Mouse (Mus musculus): ENCODE measurements at regions not wholly inside any gene's neighbourhood (a gene's known extent, or its start where the extent isn't known, plus 50 kb on each side); places are given as distances from the start of the nearest gene placed in this dataset.

DNA sequence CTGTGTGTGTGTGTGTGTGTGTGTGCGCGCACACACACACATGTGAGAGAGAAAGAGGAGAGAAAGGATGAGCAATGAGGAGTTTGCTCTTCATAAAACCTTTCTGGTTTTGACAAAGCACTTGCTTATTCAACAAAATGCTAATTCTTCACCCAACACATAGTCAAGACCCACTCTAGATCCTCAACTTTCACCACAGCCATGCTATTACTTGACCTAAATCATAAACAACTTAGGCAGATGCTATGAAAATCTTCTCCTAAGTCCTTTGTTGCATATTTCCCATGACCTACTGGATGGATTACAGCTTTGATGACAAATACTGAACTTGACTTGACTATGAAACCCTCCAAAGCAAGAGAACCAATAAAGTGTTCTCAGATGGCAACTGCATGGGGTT lies 196.3 kb upstream of the Ank start:
- CTCF ChIA-PET: no interaction called here

DNA sequence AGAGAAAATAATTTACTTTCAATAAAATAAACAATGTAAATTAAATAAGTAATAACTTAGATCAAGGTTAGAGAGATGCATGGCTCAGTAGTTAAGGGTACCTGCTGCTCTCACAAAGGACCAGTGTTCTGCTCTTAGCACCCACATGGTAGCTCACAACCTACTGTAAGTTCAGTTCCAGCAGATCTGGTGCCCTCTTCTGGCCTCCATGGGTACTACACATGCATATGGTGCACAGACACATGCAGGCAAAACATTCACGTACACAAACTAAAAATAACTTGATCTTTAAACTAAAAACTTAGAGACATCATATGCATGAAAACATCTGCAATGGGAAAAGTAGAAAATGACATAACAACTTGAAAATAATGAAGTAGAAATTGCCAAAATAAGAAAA lies 184.2 kb upstream of the Ank start:
- CTCF ChIA-PET: no interaction called here

DNA sequence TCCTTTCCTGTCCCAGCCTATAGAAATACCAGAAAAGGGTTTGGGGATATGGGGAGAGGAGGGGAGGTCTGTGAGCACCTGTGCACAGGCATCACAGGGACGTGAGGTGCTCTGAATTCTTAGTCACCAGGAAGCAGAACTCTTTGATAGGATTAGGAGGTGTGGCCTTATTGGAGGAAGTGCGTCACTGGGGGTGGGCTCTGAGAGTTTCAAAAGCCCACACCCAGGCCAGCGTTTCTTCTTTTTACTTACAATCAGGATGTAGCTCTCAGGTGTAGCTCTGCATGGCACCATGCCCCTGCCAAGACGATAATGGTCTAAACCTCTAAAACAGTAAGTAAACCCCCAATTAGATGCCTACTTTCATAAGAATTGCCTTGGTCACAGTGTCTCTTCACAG lies 162.6 kb upstream of the Ank start:
- CTCF ChIA-PET: no interaction called here

DNA sequence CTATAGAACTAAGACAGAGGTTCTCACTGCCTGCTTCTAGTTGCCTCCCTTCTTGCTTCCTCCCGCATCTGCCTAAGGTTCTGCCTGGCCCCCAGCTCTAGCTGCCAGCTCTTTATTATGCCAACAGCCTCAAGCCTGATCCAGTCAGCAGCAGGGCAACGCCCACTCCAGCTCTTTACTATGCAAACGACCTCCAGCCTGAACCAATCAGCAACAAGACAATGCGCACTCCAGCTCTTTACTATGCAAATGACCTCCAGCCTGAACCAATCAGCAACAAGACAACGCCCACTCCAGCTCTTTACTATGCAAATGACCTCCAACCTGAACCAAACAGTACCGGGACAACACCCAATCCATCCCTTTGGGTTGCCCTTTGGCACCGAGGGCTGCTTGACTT lies 162.2 kb upstream of the Ank start:
- CTCF ChIA-PET: no interaction called here

DNA sequence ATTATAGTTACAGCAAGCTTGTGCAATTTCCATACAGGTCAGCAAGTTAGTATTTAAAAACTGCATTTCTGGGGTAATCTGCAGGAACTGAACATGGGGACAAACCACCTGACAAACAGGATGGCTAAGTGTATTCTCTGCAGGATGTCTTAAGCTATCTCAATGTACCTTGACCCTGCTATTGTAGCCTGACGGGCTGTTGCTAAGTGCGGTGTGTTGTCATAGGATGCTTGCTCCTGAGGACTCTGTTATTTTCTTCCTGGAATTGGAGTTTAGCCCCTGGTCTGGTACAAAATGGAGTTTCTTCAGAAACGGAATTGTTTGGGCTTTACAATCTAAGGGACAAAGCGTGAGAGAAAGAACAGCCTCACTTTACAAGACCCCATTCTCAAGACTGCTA lies 161.4 kb upstream of the Ank start:
- CTCF ChIA-PET: no interaction called here

DNA sequence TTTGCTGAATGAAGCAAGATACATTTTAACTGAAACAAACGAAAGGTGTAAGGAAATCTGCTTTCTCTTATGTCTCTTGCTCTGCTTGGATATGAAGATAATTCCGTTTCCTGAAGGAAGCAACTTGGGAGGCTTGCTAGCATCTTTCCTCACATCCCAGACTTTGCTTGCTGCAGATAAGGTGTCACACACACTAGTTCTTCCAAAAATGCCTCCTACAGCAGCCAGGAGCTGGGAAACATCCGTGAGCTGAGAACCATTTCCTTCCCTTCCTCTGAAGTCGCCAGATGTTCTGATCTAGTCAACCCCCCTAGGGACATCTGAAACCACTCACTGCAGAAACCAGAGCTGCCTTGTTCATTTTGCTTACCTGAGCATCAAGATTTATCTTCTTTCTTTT lies 157.8 kb upstream of the Ank start:
- CTCF ChIA-PET: no interaction called here

DNA sequence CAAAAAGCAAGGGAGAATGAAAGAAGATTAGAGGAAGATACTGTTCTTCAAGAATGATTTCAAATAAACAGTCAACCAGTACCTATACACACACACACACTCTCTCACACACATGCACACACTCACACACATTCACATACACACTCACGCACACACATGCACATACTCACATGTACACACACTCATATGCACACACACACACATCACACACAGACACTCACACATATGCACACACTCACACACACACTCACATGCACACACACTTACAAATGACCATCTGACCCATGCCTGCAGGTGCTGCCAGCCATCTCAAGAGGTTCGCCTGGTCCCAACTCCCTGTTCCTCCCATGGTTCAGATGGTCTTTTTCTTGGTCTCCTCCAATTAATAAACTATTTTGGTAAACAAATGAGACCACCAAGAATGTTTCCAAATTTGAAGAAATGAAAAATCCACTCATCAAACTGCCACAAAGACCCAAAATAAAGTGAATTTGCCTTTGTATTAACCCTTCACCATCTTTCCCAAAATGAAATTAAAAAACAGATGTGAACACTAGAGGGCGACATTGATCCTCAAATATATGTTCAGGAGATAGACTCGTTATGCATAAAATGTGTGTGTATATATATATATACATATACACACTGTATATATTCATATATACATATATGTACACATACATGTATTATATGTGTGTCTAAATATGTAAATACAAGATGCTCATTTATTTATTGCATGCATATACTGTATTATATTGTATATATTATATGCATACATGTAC lies 150.3 kb upstream of the Ank start:
- CTCF ChIA-PET: no interaction called here

DNA sequence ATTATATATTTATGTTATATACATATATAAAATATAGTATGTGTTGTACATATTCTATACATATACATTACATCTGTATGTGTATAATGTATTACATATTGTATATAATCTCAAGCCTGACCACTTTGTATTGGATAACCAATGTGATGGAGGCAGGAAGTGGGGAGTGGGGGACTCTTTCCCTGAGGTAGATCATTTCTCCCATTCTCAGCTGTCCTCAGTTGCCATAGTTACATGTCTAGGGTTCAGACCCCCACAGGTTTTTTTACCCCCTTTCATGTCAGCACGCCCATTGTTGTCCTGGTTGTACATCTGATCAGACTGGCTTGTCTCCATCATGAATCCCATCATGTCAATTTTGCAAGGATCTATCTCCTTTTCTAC lies 149.7 kb upstream of the Ank start:
- CTCF ChIA-PET: interaction anchor here (0.6 kb wide), 1 partner anchor 9 kb away, joined by 3 read pairs; no protein-coding TSS in a partner anchor

DNA sequence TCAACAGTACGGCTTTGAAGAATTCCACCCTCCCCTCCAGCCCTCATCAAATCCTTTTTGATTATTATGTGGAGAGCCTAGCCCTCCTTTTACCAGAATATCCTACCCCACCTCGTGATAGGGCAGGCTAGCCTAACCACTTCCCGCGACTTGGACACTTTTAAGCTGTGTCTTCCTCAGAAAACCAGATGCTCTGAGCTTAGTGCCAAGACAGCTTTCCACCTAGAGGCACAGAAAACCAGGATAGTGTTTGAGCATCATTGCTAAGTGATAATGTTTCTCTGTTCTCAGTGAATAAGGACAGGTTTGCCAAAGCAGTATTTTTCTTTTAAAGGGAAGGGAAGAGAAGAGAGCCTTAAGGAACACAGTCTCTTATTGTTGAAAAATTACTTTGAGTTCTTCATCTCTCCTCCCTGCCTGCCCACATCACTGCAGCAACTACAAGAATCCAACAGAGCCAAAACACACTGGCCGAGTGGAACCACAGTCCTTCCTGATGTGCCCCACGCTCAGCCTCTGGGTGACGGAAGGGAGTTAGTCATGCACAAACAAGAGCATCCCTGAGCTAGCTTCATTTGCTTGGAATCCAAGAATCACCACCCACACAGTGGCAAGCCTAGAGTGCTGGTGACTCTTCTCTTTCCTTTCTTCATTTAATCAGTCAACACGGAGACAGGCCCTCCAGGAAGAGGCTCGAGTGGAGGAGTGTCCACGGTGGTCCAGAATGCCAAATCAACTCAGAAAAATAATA lies 144.4 kb upstream of the Ank start:
- CTCF ChIA-PET: no interaction called here

DNA sequence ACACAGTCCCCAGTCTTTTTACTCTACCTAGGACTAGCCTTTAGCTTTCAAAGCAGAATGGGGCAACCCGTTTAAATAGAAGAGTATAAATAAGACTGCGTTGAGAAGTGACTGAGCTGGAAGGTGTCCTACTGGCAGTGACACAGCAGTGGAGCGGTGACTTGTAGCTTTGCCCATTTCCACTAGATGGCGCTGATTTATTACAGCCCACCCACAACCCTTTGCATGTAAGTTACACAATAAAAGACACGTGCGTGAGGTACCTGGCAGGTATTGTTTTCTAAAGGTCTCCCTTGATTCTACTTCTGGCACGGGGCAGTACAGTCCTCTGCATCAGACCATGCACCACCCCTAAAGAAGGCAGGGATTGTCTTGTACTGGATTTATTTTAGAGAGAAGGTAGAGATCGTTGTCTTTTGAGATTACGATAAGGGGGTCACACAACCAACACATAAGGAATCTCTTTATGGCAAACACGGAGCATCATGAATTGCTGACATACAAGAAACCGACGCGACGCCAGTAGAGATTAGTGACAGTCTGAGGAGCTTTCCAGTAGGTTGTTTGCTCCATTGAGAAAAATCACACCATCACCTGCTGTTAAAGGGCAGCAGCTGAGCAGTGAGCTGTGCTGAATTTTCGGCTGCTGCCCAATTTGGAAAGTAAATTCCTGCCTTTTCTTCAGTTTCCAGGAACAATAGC lies 140.5 kb upstream of the Ank start:
- CTCF ChIA-PET: interaction anchor here (0.7 to 1.1 kb wide), 2 partner anchors 9 to 287 kb away, joined by 3 to 5 read pairs; no protein-coding TSS in a partner anchor

DNA sequence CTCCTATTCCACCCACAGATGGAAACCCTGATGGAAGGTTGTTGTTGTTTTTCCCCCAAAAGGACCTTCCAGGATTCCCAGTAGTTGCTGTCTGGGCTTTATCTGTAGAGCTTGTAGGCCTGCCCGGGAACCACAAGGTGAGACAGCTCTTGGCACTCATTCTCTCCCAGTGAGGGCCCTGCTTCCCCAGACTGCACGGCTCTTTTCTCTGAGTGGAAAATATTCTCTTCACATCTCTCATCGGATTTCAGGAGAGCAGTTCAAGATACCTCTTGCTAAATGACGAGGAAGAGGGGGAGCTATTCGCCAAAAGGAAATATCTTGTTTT lies 140.0 kb upstream of the Ank start:
- CTCF ChIA-PET: interaction anchor here (1.1 kb wide), 1 partner anchor 286 kb away, joined by 5 read pairs; no protein-coding TSS in a partner anchor

DNA sequence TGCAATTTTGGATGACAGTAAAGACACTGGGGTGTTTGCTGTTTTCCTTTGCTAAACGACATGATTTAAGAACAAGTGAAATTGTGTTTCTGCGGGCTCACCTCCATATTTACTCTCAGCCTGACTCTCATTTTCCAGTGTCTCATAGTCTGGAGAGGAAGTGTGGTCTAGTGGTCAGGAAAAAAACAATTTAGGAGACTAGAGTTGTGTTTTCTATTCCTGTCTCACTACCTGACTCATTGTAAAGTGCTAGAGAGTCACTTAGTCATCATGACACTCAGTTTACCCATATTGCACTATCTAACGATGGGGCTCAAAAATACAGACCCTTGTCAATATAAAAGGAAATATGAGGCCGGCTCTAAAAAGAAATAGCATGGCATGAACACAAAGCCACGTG lies 138.7 kb upstream of the Ank start:
- CTCF ChIA-PET: no interaction called here

DNA sequence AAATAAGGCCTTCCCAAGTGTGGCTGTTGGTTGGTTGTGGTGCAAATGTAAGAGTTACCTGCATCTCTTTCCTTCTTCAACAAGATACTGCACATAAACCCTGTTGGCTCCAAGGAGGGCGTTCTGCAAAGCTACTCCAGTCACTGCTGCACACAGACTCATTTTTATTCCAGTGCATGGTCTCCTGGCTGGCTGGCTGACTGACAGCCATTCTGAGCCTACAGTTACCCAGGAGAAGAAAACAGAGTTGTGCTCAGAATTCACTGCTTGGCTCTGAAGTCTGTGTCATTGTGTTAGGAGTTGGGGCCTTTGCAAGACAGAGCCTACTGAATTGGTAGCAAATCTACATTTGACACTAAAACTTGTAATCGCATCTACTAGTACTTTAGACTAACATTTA lies 138.0 kb upstream of the Ank start:
- CTCF ChIA-PET: no interaction called here

DNA sequence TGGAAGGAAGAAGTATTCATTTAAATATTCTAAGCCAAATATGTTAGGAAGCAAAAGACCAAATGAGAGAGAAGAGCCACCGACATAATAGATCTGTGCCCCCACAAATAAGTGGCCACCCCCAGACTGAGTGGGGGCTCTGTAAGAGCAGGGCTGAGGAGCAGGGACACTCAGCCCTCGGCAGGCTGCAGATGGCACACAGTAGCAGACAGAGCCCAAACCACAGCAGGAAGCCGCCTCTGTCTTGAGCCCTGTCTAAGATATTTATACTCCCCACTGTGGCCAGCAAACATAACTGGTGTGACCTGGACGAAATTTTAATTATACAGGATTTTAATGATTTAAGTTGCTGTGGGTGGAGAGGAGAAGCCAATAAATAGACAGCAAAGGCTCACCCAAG lies 126.4 kb upstream of the Ank start:
- CTCF ChIA-PET: no interaction called here

DNA sequence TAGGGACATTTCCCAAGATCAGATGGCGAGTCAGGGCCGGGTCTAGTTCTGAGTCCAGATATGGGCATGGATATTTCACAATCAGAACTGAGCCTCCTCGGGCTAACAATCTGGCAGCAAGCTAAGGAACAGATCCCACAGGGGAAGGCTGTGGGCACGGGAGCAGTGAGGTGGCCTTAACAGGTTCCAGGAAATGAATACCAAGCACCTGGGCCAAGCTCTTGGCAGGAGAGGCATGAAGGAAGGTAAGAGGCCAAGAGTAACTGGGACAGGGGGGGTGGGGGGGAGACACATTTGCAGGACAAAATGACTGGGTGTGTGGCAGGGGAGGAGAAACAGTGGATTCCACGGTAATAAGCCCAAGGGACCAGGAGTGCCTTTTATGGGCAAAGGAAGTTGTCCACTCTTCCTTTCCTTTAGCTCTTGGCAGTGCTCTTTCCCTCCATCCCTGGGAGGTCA lies 124.9 kb upstream of the Ank start:
- CTCF ChIA-PET: no interaction called here

DNA sequence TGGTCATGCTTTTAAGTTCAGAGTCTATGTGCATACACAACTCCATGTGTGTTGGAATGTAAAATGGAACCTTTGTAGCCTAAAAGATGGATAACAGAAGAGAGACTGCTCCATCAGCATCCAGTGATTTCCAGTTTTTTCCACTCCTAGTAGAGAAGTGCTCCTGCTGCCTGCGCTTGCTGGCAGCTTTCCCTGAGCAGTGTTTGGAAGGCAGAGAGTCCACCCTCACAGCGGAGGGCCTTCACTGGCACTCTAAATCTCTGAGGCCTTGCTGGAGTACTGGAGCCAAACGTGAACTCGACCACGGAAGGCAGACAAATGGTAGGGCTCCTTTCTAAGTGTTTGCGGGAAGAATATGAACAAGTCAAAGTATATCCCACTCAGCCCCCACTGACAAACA lies 108.0 kb upstream of the Ank start:
- CTCF ChIA-PET: no interaction called here

DNA sequence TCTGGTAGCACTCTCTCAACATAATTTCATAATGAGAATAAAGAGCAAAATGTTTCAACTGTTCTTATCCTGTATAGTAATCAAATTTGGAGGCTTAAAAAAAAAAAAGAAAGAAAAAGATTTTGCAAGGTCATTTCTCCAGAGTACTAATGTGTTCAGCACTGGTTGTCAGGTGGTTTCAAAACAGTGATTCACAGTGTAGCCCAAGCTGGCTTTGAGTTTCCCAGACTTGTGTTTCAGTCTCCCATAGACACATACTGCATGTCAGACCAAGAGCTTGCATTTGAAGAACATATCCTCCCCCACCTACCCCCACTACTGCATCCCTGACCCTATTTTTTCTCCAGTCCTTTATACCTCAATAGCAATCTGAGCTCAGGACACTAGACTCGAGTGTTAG lies 107.2 kb upstream of the Ank start:
- CTCF ChIA-PET: no interaction called here

DNA sequence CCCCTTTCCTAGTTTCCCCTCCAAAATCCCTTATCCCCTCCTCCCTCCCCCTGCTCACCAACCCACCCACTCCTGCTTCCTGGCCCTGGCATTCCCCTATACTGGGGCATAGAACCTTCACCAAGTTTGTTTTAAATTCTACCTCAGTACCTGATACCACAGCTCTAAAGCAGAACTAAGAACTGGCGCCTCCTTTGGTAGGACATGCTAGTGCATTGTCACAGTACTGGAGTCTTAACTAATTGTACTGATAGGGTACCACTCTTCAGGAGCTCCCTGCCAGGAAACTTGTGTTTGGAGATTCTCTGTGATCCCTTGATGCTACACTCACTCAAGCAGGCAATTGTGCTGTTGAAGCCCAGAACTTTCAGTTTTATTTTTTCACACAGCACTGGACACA lies 92.0 kb upstream of the Ank start:
- CTCF ChIA-PET: interaction anchor here (0.7 kb wide), 1 partner anchor 234 kb away, joined by 5 read pairs; no protein-coding TSS in a partner anchor

DNA sequence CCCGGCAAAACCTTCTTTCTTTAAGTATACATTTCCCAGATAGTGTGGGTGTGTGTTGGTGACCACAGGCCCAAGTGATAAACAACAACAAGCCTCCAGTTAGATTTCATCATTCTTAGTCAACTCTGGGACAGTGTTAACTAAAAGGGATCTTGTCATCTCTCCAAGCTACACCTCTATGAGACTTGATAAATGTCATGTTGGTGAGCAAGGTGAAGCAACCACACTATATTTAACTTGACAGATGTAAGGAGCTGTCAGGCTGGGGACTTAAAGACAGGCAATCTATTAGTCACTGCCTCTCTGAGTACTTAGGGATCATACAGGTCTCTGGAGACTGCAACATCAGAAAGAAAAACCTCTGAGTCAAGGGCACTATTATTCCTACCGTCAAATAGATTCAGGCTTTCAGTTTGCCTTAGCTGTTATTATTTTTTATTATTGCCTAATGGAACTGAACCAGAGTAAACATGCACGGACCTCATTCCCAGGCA lies 87.8 kb upstream of the Ank start:
- CTCF ChIA-PET: no interaction called here

DNA sequence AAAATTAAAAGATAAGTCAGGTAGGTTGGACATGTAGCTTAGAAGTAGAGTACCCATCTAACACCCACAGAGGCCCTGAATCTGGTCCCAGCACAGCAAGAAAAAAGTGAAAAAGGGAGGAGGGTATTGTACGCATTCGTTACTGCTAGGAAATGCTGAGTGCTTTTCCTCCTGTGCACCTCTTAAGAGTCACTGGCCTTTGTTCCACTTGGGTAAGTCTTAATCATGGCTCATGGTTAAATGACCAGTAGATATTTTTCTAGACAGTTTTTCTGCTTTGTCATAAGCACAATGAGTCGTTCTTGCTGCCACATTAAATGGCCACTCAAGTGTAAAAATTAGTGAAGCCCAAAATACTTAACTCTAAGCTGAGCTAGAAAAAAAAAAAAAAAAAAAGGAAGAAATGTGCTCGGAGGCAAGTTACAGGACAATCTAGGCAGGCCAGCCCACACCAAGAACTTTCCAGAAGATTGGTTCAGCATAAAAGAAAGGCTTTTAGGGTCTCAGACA lies 86.0 kb upstream of the Ank start:
- CTCF ChIA-PET: no interaction called here

DNA sequence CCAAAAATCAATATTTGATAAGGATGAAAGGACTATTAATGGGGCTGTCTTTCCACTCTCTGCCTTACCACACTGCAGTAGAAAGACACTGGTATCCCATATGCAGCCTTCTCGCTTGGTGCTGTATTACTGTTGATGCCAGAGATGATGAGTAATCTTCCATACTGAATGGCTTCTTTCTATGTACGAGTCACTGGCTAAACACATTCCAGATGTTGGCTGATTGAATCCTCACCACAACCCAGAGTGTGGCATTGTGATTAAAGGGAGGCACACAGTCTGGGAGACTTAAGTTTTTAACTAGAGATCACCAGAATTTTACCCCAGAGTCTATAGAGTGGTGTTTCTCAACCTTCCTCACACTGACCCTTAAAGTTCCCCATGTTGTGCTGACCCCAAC lies 84.9 kb upstream of the Ank start:
- CTCF ChIA-PET: no interaction called here

DNA sequence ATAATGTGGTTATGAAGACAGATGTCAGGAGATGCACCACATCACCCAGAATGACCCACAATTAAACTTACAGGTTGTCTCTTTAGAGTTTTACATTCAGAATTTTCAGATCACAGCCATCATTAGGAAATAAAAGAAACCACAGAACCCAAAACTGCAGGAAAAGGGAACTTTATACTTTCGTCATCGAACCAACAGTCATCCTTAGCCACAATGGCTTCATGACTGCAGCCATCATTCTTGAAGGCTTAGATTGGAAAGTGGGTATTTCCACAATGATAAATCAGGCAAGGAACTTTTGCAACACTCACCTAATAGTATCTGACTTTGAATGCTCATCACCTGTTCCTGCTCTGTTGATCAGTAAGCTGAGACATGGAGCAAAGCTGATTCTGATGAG lies 75.9 kb upstream of the Ank start:
- CTCF ChIA-PET: no interaction called here

DNA sequence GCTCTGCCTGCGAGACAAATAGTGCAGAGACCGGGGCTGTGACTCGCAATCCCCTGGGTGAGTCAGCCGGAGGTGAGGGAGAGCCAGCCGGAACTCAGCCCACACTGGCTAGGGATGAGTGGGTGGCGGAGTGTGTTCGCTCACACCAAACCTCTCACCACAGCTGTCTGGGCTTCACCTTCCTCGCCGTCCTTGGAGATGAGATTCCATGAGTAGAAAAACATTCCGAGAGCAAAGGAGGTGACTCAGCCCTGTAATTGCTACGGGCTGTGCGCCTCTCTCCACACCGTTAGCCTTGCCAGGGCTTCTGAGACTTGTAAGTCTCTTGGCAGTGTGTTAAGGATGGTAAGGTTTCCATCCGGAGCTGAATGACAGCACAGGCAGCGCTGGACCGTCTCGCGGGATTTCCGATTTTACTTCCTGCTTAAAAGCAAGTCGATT lies 60.7 kb upstream of the Ank start:
- CTCF ChIA-PET: no interaction called here
